Mouse (Mus musculus): ENCODE results near the gene Zic5. TPM values are rescaled to one million over a fixed set of nuclear protein-coding genes. Genes with fewer than 3 reads are reported as not detected.
A peak's percentile ranks its signal among the peaks of the same experiment; 100 is the strongest.

Zic5 gene
- polyA plus RNA-seq, 1 experiment from 2014 or later = 11.6 TPM

- ATAC-seq (ENCODE audit: low FRiP score) (no peak), DNase-seq (ENCODE audit: low spot score) (peak; percentile 28)
- Histone ChIP-seq H3K27ac (peak overlapping the region; percentile 96), H3K4me1 (replicated peaks; ENCODE audit: control insufficient read depth, insufficient read depth, low read length) (peaks cover 6% of the 10 kb centered on the region; the same call in 1 of the 2 replicates), H3K4me3 (replicated peaks; ENCODE audit: low read length) (peak overlapping the region; percentile 51), H3K9ac (peak overlapping the region; percentile 85), H3K27me3 (ENCODE audit: control insufficient read depth, insufficient read depth, low read length) (peaks cover 53% of the 10 kb centered on the region), H3K4me2 (replicated peaks) (peak overlapping the region; percentile 55), H3K9me3 (ENCODE audit: control insufficient read depth, low read length) (no peaks in the 10 kb centered on the region), H3K36me3 (replicated peaks; ENCODE audit: control insufficient read depth, insufficient read depth) (no peaks in the 10 kb centered on the region; the same call in 1 of the 2 replicates)
- WGBS = under 1% methylated on average over 62 of the region's 62 CpGs
Measured at GRCm38 (mm10) chr14:122476041-122476821, 10.8 kb upstream of the Zic5 start.

GRCm38 (mm10) chr14:122475557-122476040 lies 10.1 kb upstream of the Zic5 start:
- Histone ChIP-seq H3K4me2 (replicated peaks) (peak overlapping the region; percentile 55), H3K9me3 (ENCODE audit: control insufficient read depth, low read length) (no peaks in the 10 kb centered on the region), H3K9ac (peak overlapping the region; percentile 85), H3K36me3 (replicated peaks; ENCODE audit: control insufficient read depth, insufficient read depth) (no peaks in the 10 kb centered on the region; the same call in 1 of the 2 replicates), H3K27me3 (ENCODE audit: control insufficient read depth, insufficient read depth, low read length) (peaks cover 53% of the 10 kb centered on the region), H3K4me1 (replicated peaks; ENCODE audit: control insufficient read depth, insufficient read depth, low read length) (peaks cover 6% of the 10 kb centered on the region; the same call in 1 of the 2 replicates), H3K4me3 (replicated peaks; ENCODE audit: low read length) (peak overlapping the region; percentile 51), H3K27ac (peak overlapping the region; percentile 96)
- ATAC-seq (ENCODE audit: low FRiP score) (no peak), DNase-seq (ENCODE audit: low spot score) (no peak)
- under 1% methylated on average over 62 of the region's 65 CpGs for WGBS

DNA sequence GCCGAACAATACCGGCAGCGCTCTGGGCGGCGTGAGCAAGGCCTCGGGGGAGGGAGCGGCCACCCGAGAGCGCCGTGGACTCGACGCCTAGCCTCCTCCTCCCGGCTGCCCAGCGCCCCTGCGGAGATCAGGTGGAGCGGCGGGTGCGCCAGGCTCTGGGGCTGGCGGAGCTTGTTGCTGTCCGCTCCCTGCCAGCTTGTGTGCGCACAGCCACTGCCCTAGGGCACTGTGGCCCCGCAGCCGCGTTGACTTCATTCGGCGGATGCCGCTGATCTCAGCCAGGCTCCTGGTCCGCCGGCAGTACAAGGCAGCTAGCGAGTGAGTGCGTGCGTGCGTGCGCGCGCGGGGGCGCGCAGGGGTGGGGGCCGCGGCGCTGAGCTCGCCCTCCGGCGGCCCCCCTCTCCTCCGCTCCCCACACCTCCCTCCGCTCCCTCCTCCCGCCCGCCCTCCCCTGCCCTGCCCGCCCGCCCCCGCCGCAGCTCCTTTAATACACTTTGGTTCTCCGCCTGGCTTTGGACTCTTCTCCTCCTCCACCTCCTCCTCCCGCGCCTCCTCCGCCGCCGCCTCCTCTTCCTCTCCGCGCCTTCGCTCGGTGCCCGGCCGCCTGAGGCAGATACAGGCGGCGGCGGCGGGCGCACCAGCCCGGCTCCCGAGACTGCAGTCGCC lies 9.5 kb upstream of the Zic5 start, which contains the start of gene Zic2:
Zic2 (plus strand) TSS at position 545 of the 666 bp plus-strand sequence.
- Histone ChIP-seq H3K4me1 (replicated peaks; ENCODE audit: control insufficient read depth, insufficient read depth, low read length) (peaks cover 6% of the 10 kb centered on the region; the same call in 1 of the 2 replicates), H3K4me2 (replicated peaks) (peak within 1 kb of the TSS; percentile 55), H3K27me3 (ENCODE audit: control insufficient read depth, insufficient read depth, low read length) (peaks cover 53% of the 10 kb centered on the region), H3K27ac (peak within 1 kb of the TSS; percentile 96), H3K36me3 (replicated peaks; ENCODE audit: control insufficient read depth, insufficient read depth) (no peaks in the 10 kb centered on the region; the same call in 1 of the 2 replicates), H3K9me3 (ENCODE audit: control insufficient read depth, low read length) (no peaks in the 10 kb centered on the region), H3K4me3 (replicated peaks; ENCODE audit: low read length) (peak within 1 kb of the TSS; percentile 51), H3K9ac (peak within 1 kb of the TSS; percentile 85)
- DNase-seq (ENCODE audit: low spot score) (peak; percentile 76), ATAC-seq (ENCODE audit: low FRiP score) (peak; percentile 78)
- under 1% methylated on average over 58 of the region's 73 CpGs for WGBS

DNA sequence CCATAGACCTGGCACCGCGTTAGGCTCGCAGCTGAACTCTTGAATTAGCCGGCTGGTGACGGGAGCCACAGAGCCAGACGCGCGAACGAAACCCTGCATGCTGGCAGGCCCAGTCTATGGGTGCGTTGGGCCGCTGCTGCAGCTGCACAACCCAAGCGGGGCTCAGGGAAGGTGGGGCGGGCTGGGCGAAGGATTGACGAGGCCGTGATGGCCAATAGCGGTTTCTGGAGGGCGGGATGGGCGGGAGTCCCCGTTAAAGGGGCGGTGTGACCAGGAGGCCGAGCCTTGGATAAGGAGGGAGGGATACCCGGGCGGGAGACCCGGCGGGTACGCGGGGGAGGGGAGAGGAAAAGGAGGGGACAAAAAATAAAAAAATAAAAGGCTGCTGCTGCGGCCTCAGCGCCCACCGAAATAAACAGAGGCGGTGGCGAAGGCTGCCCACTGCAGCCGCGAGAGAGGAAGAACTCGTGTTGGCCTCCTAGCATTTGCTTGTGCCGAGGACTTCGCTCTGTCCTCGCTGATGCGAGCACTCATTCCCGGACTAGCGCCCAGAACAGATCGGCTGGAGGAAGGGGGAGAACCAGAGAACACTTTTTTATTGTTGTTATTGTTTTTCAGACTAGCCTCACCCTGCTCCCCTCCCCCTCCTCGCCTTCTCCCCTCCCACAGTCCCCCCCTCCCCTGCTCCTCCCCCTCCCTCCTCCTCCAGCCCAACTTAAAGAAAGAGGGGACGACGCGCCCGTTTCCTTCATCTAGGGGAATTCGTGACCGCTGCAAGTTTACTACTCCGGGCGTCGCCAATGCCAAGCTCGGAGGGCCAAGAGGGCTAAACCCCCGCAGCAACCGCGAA lies 8.8 kb upstream of the Zic5 start:
- Histone ChIP-seq H3K4me2 (replicated peaks) (peak overlapping the region; percentile 55), H3K4me1 (replicated peaks; ENCODE audit: control insufficient read depth, insufficient read depth, low read length) (peaks cover 6% of the 10 kb centered on the region; the same call in 1 of the 2 replicates), H3K9me3 (ENCODE audit: control insufficient read depth, low read length) (no peaks in the 10 kb centered on the region), H3K27me3 (ENCODE audit: control insufficient read depth, insufficient read depth, low read length) (peaks cover 61% of the 10 kb centered on the region), H3K36me3 (replicated peaks; ENCODE audit: control insufficient read depth, insufficient read depth) (no peaks in the 10 kb centered on the region; the same call in 1 of the 2 replicates), H3K27ac (peak overlapping the region; percentile 96), H3K9ac (peak overlapping the region; percentile 85), H3K4me3 (replicated peaks; ENCODE audit: low read length) (peak overlapping the region; percentile 51)
- peak; percentile 80 for ATAC-seq (ENCODE audit: low FRiP score)
- DNase-seq (ENCODE audit: low spot score) = peak; percentile 73
- under 1% methylated on average over 56 of the region's 57 CpGs for WGBS

GRCm38 (mm10) chr14:122473211-122473751 lies 7.8 kb upstream of the Zic5 start:
- Histone ChIP-seq H3K4me2 (replicated peaks) (peak overlapping the region; percentile 55), H3K27ac (peak overlapping the region; percentile 82), H3K4me3 (replicated peaks; ENCODE audit: low read length) (peak overlapping the region; percentile 51), H3K27me3 (ENCODE audit: control insufficient read depth, insufficient read depth, low read length) (peaks cover 63% of the 10 kb centered on the region), H3K36me3 (replicated peaks; ENCODE audit: control insufficient read depth, insufficient read depth) (no peaks in the 10 kb centered on the region), H3K9me3 (ENCODE audit: control insufficient read depth, low read length) (no peaks in the 10 kb centered on the region), H3K4me1 (replicated peaks; ENCODE audit: control insufficient read depth, insufficient read depth, low read length) (peaks cover 6% of the 10 kb centered on the region; the same call in 1 of the 2 replicates), H3K9ac (peak overlapping the region; percentile 52)
- DNase-seq (ENCODE audit: low spot score) (no peak), ATAC-seq (ENCODE audit: low FRiP score) (peak; percentile 28; the same call in 1 of the 2 replicates)
- WGBS = 5% methylated on average over 17 of the region's 17 CpGs

DNA sequence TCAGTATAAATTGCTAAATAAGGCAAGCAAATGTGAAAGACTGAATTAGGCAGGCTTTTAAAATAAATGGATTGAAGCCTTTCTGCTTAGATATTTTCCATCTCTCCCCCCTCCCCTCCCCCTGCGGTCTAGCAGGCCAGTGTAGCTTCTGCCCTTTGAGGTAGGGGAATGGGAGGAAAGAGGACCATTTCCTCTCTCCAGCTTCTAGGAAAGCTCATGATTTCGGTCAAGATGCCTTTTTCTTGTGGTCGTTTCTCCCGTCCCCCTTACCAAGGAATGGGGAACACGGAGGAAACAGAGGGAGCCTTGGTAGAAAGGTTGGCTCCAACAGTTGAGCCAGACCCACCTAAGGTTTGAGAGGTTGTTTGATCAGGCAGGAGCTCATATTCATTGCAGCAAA lies 7.2 kb upstream of the Zic5 start:
- Histone ChIP-seq H3K27ac (peak overlapping the region; percentile 82), H3K27me3 (ENCODE audit: control insufficient read depth, insufficient read depth, low read length) (peaks cover 63% of the 10 kb centered on the region), H3K9ac (peak overlapping the region; percentile 52), H3K9me3 (ENCODE audit: control insufficient read depth, low read length) (no peaks in the 10 kb centered on the region), H3K36me3 (replicated peaks; ENCODE audit: control insufficient read depth, insufficient read depth) (no peaks in the 10 kb centered on the region), H3K4me2 (replicated peaks) (peak overlapping the region; percentile 55), H3K4me3 (replicated peaks; ENCODE audit: low read length) (peak overlapping the region; percentile 51), H3K4me1 (replicated peaks; ENCODE audit: control insufficient read depth, insufficient read depth, low read length) (peaks cover 6% of the 10 kb centered on the region; the same call in 1 of the 2 replicates)
- ATAC-seq (ENCODE audit: low FRiP score) (no peak), DNase-seq (ENCODE audit: low spot score) (no peak)
- 6% methylated on average over 5 of the region's 5 CpGs for WGBS

DNA sequence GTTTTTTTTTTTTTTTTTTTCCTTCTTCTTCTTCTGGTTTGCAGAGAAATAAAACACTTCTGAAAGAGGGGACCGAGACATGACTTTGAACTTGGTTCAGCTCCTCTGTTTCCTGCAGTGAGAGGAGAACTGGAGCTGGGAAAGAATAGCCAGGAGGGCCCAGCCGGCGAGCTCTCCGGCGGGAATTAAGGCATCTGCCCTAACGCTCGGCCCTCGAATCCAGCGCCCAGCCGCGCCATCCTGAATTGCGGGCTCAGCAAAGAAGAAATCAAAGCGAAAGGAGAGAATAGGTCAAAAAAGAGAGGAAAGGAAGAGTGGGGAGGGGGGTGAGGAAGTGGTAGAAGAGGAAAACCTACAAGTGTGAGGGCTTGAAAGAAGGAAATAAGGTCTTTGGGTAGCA lies 6.7 kb upstream of the Zic5 start:
- peak overlapping the region; percentile 55 for H3K4me2 ChIP-seq (replicated peaks)
- ATAC-seq (ENCODE audit: low FRiP score) (no peak), DNase-seq (ENCODE audit: low spot score) (no peak)
- peaks cover 62% of the 10 kb centered on the region for H3K27me3 ChIP-seq (ENCODE audit: control insufficient read depth, insufficient read depth, low read length)
- H3K4me3 ChIP-seq (replicated peaks; ENCODE audit: low read length) = peak overlapping the region; percentile 51
- no peaks in the 10 kb centered on the region for H3K36me3 ChIP-seq (replicated peaks; ENCODE audit: control insufficient read depth, insufficient read depth)
- H3K9ac ChIP-seq = peak overlapping the region; percentile 52
- 2% methylated on average over 13 of the region's 13 CpGs for WGBS
- H3K27ac ChIP-seq = peak overlapping the region; percentile 82
- H3K4me1 ChIP-seq (replicated peaks; ENCODE audit: control insufficient read depth, insufficient read depth, low read length) = peaks cover 6% of the 10 kb centered on the region; the same call in 1 of the 2 replicates
- H3K9me3 ChIP-seq (ENCODE audit: control insufficient read depth, low read length) = no peaks in the 10 kb centered on the region

DNA sequence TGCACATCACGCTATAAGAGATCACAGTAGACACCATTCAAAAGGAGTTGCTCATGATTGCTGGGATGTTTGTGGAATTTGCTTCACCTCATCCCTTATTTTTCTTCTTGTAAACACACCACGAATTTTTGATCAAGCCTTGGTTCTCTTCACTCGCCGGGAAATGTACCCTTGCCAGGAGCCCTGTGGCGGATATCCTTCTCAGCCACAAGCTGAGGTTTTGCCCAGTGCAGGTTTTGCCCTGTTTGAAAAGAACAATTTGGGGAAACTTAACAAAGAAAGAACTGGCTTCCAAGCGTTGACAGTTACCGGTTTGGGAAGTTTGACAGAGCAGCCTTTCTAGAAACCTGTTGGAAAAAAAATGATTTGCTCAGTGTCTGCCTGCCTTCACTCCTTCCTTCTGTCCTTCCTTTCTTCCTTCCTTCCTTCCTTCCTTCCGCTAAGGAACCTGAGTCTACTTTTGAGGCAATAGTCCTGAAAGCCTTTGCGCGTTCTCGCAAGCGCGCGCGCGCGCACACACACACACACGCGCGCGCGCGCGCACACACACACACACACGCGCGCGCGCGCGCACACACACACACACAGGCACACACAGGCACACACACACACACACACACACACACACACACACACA lies 6.1 kb upstream of the Zic5 start:
- DNase-seq (ENCODE audit: low spot score) (no peak), ATAC-seq (ENCODE audit: low FRiP score) (no peak)
- Histone ChIP-seq H3K27me3 (ENCODE audit: control insufficient read depth, insufficient read depth, low read length) (peaks cover 68% of the 10 kb centered on the region), H3K27ac (peak overlapping the region; percentile 82), H3K4me1 (replicated peaks; ENCODE audit: control insufficient read depth, insufficient read depth, low read length) (peaks cover 6% of the 10 kb centered on the region; the same call in 1 of the 2 replicates), H3K9ac (peak overlapping the region; percentile 31; the same call in 1 of the 2 replicates), H3K4me2 (replicated peaks) (peak overlapping the region; percentile 55), H3K36me3 (replicated peaks; ENCODE audit: control insufficient read depth, insufficient read depth) (no peaks in the 10 kb centered on the region), H3K4me3 (replicated peaks; ENCODE audit: low read length) (peak overlapping the region; percentile 51; the same call in 1 of the 2 replicates), H3K9me3 (ENCODE audit: control insufficient read depth, low read length) (no peaks in the 10 kb centered on the region)
- 10% methylated on average over 31 of the region's 31 CpGs for WGBS
